Mouse (Mus musculus) lung, postnatal 0 days (tissue): ENCODE results near the gene Syngap1.

Experiments used
- CTCF ChIP-seq: IDR thresholded peaks from 2 replicates; pipeline ENCODE4 v1.5.1; 2016; ENCODE audit warnings: antibody characterized with exemption, mild to moderate bottlenecking
- EP300 ChIP-seq: IDR thresholded peaks from 2 replicates; pipeline ENCODE4 v1.6.1; 2016; ENCODE audit warnings: antibody characterized with exemption, mild to moderate bottlenecking, control low read depth

DNA sequence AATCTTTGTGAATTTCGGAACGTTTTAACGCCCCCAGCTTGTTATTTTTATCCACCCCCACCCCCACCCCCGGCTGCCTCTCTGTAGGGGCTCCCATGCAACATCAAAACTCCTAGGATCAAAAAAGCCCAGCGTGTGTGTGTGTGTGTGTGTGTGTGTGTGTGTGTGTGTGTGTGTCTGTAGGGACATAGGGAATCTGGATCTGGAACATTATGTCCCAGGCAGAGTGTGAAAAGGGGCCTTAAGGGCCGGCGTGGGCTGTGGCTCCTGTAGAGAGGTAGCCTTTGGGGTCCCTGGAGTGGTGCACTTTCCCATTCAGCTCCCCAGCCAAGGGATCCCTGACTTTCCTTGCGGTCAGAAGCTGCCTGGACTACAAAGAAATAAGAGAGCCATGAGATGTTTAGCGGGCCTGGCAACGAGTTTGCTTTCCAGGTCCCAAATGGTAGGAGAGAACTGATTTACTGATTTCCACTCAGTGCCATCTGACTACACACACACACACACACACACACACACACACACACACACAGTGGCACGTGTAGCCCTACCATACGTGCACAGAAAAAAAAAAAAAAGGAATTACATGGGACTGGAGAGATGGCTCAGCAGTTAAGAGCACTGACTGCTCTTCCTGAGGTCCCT is 77.6 kb downstream of the Syngap1 start:
- TF ChIP-seq EP300 (no peak), CTCF (no peak)
